9 mouse cellular contexts compared by ENCODE assay signal in genomic region chr7:79130843-79131444, GRCm38 (mm10). TPM values are rescaled to one million over a fixed set of nuclear protein-coding genes. Genes with fewer than 3 reads are reported as not detected.
DNase-seq lines count a peak whose midpoint lies in the region; ATAC-seq lines count a peak whose summit lies in the region.
"Had no signal": no experiment of that assay in that cellular context is flagged by ENCODE, and none has a peak within 500 bp of the region (broad histone marks: within the 10 kb centered on the region; RNA-seq: fewer than 3 reads in every experiment).

Hapln3 (minus strand) TSS chr7:79131018.

- peaks cover 20% of the 10 kb centered on the region for H3K36me3 ChIP-seq in heart, embryonic 16.5 days (ENCODE audit: control insufficient read depth, insufficient read depth)
- peaks cover 27% of the 10 kb centered on the region for H3K36me3 ChIP-seq in limb, embryonic 13.5 days
- no peaks in the 10 kb centered on the region for H3K36me3 ChIP-seq in neural tube, embryonic 14.5 days (ENCODE audit: control insufficient read depth, insufficient read depth, low read length)

- WGBS in heart, embryonic 16.5 days: 4% methylated on average over 19 of the region's 19 CpGs
- WGBS in limb, embryonic 13.5 days: 3% methylated on average over 19 of the region's 19 CpGs
- 2% methylated on average over 19 of the region's 19 CpGs for WGBS in neural tube, embryonic 14.5 days

- peaks cover 9% of the 10 kb centered on the region; the same call in 1 of the 2 replicates for H3K27me3 ChIP-seq in heart, embryonic 16.5 days (ENCODE audit: control insufficient read depth, insufficient read depth, low read length)
- peaks cover 12% of the 10 kb centered on the region for H3K27me3 ChIP-seq in limb, embryonic 13.5 days
- H3K27me3 ChIP-seq in neural tube, embryonic 14.5 days (ENCODE audit: control insufficient read depth, insufficient read depth, low read length): no peaks in the 10 kb centered on the region; the same call in 1 of the 2 replicates

- H3K9ac ChIP-seq in heart, embryonic 16.5 days (ENCODE audit: low read length): peak within 1 kb of the TSS; percentile 61
- H3K9ac ChIP-seq in limb, embryonic 13.5 days: peak within 1 kb of the TSS; percentile 54; the same call in 1 of the 2 replicates
- H3K9ac ChIP-seq in neural tube, embryonic 14.5 days (replicated peaks; ENCODE audit: low read depth, low read length): peak within 1 kb of the TSS; percentile 32; the same call in 1 of the 2 replicates

- peak within 1 kb of the TSS; percentile 72 for H3K4me2 ChIP-seq in heart, embryonic 16.5 days (ENCODE audit: low read depth, low read length)
- peak within 1 kb of the TSS; percentile 61 for H3K4me2 ChIP-seq in limb, embryonic 13.5 days (replicated peaks)
- H3K4me2 ChIP-seq in neural tube, embryonic 14.5 days (ENCODE audit: low read depth, low read length): peak within 1 kb of the TSS; percentile 44

- H3K27ac ChIP-seq in heart, embryonic 16.5 days (ENCODE audit: low read length): no peak within 1 kb of the TSS
- H3K27ac ChIP-seq in limb, embryonic 13.5 days: no peak within 1 kb of the TSS
- no peak within 1 kb of the TSS for H3K27ac ChIP-seq in neural tube, embryonic 14.5 days (ENCODE audit: low read depth, low read length)

- no peaks in the 10 kb centered on the region for H3K9me3 ChIP-seq in heart, embryonic 16.5 days (replicated peaks; ENCODE audit: control insufficient read depth, low read length)
- no peaks in the 10 kb centered on the region for H3K9me3 ChIP-seq in limb, embryonic 13.5 days
- H3K9me3 ChIP-seq in neural tube, embryonic 14.5 days (ENCODE audit: control insufficient read depth, low read length): no peaks in the 10 kb centered on the region

- ATAC-seq in heart, embryonic 16.5 days (replicated peaks; ENCODE audit: extremely low read depth, insufficient read depth, low FRiP score): peak; percentile 33; the same call in 1 of the 2 replicates
- no peak for ATAC-seq in limb, embryonic 13.5 days (ENCODE audit: low FRiP score, low read depth)
- ATAC-seq in neural tube, embryonic 14.5 days (ENCODE audit: low read depth): peak; percentile 48; the same call in 1 of the 2 replicates

- peaks cover 30% of the 10 kb centered on the region for H3K4me1 ChIP-seq in heart, embryonic 16.5 days (ENCODE audit: control insufficient read depth, insufficient read depth, low read length)
- H3K4me1 ChIP-seq in limb, embryonic 13.5 days: peaks cover 16% of the 10 kb centered on the region
- 0 out of 2 replicates have a peak, but pooled peaks cover 3% of the 10 kb centered on the region for H3K4me1 ChIP-seq in neural tube, embryonic 14.5 days (ENCODE audit: control insufficient read depth, insufficient read depth, low read length)

- peak within 1 kb of the TSS; percentile 44 for H3K4me3 ChIP-seq in heart, embryonic 16.5 days (ENCODE audit: low read length)
- peak within 1 kb of the TSS; percentile 33 for H3K4me3 ChIP-seq in limb, embryonic 13.5 days
- H3K4me3 ChIP-seq in neural tube, embryonic 14.5 days (ENCODE audit: low read depth, low read length): peak within 1 kb of the TSS; percentile 10; the same call in 1 of the 2 replicates

- DNase-seq in adrenal gland, adult 2 months: peak; percentile 53
- DNase-seq in adrenal gland, adult 18-20 months (ENCODE audit: low spot score in 2 of 2): no peak
- peak; percentile 43 to 63 for DNase-seq in adrenal gland, postnatal 36 days
- no peak for DNase-seq in layer of hippocampus, adult 11-12 months (ENCODE audit: low spot score)
- no peak for DNase-seq in cerebellum, postnatal 36 days

RNA-seq across cellular contexts. Expression of gene Hapln3, which starts in this region (rescaled TPM):
- total RNA-seq in adrenal gland, adult 2 months (2021): 1 to 10 TPM in 1 of 2 experiments, under 1 TPM in 1; 0.63 to 1.0 TPM
- 1.5 and 2.2 TPM in 2 replicates for polyA plus RNA-seq in adrenal gland, adult 2 months (2012; rRNA removed)
- under 1 TPM; 0.56 to 0.74 TPM for total RNA-seq in adrenal gland, adult 18-20 months (2021)
- total RNA-seq in adrenal gland, postnatal 36 days (2021): 1 to 10 TPM; 1.0 to 2.0 TPM
- polyA plus RNA-seq in heart, embryonic 16.5 days (2015; fragmentation: Nextera tagmentation; extraction: Ambion mirVana): 0.45 and 0.64 TPM in 2 replicates
- polyA plus RNA-seq in limb, embryonic 13.5 days (2015; fragmentation: Nextera tagmentation; extraction: Ambion mirVana): 1.3 and 1.6 TPM in 2 replicates
- 1.4 and 1.8 TPM in 2 replicates for polyA plus RNA-seq in neural tube, embryonic 14.5 days (2014; fragmentation: Nextera tagmentation; extraction: Ambion mirVana)
- total RNA-seq: neutrophil, adult 5-6 weeks had no signal

Comparison
In these comparisons a context has a peak if more than half of its experiments do, and no peak if none do; other contexts are left out.
1. DNase-seq: peak in adrenal gland, adult 2 months (single experiment) and adrenal gland, postnatal 36 days (2 of 2); none in adrenal gland, adult 18-20 months (0 of 2), layer of hippocampus, adult 11-12 months (single experiment) and cerebellum, postnatal 36 days (0 of 2).
2. Peak in ATAC-seq, H3K4me3 ChIP-seq, H3K9ac ChIP-seq and H3K4me2 ChIP-seq in heart, embryonic 16.5 days; RNA of the gene not detected or under 1 TPM.
3. Peak in every context shown above with its lines, with median percentiles within 50 percentile points of each other: H3K4me2 ChIP-seq, H3K4me3 ChIP-seq and H3K9ac ChIP-seq.